Mouse (Mus musculus) heart, postnatal 0 days (tissue): ENCODE results near the gene Scube3.

ENCODE experiments used
- CTCF ChIP-seq: IDR thresholded peaks from 2 replicates; pipeline ENCODE4 v1.5.1; 2016; ENCODE audit warnings: antibody characterized with exemption, control low read depth, low read depth
- EP300 ChIP-seq: IDR thresholded peaks from 2 replicates; pipeline ENCODE4 v1.6.1; 2016; ENCODE audit warnings: antibody characterized with exemption, low read depth

DNA sequence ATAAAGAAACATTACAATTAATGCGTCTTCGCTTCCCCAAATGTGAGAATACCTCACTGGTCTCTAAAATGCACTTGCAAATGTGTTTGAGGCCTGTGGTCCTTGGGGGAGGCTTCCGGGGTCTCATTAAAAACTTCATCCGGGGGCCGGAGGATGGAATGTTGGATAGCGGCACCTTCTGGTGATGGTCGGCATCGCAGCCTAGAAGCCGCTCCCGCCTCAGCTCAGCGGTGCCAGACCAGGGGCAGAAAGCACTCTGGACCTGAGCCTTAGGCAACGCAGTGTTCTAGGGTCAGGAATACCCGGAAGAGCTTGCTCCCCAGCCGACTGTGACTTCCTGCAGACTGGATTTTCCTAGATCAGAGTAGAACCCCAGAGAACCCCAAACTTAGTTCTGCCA, 8.7 kb upstream of the Scube3 start:
- TF ChIP-seq CTCF (peak; percentile 64), EP300 (no peak)
